Comparison of ENCODE assay signal across 14 mouse cellular contexts in the genomic region with DNA sequence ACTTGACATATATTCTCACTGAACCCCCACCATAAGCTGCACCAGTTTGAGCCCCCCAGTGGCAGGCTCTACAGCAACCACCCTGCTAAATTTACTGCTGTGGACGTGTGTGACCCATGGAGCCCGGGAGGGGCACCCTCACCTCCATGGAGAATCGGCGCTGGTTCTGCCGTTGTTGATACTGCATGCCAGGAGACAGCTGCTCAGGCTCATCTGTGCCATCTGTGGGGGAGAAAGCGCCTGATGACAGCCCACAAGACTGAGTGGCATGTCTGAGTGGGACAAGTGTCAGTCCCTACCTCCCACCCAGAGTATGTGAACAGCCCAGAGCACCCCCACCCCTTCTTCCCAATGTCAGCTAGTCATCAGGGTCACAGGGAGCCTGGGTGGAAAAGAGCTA. TPM values are rescaled to one million over a fixed set of nuclear protein-coding genes. Genes with fewer than 3 reads are reported as not detected.
A peak's percentile ranks its signal among the peaks of the same experiment; 100 is the strongest.
DNase-seq lines count a peak whose midpoint lies in the region; ATAC-seq and TF ChIP-seq lines count a peak whose summit lies in the region.
"Had no signal": no experiment of that assay in that cellular context is flagged by ENCODE, and none has a peak within 500 bp of the region (broad histone marks: within the 10 kb centered on the region; RNA-seq: fewer than 3 reads in every experiment).

No protein-coding gene starts in this region.

- ATAC-seq in hindbrain, postnatal 0 days: peak; percentile 20; the same call in 1 of the 2 replicates
- no peak for ATAC-seq in hindbrain, embryonic 14.5 days (ENCODE audit: low FRiP score)
- ATAC-seq in forebrain, postnatal 0 days: peak; percentile 40; the same call in 1 of the 2 replicates

- no peaks in the 10 kb centered on the region for H3K27me3 ChIP-seq in hindbrain, postnatal 0 days (ENCODE audit: insufficient read depth, low read length)
- no peaks in the 10 kb centered on the region for H3K27me3 ChIP-seq in hindbrain, embryonic 14.5 days (ENCODE audit: control insufficient read depth, insufficient read depth, low read length)
- no peaks in the 10 kb centered on the region for H3K27me3 ChIP-seq in forebrain, postnatal 0 days (ENCODE audit: insufficient read depth, low read length)
- H3K27me3 ChIP-seq in myocyte (ENCODE audit: control insufficient read depth, insufficient read depth, insufficient read length): no peaks in the 10 kb centered on the region
- H3K27me3 ChIP-seq: liver, embryonic 15.5 days; neural tube, embryonic 12.5 days; Patski had no signal

- no peak for TF ChIP-seq POLR2A in myocyte (IDR thresholded peaks at IDR 0.05; ENCODE audit: insufficient read length, low read depth)

- H3K27ac ChIP-seq in hindbrain, postnatal 0 days: no peak overlapping the region
- no peak overlapping the region for H3K27ac ChIP-seq in hindbrain, embryonic 14.5 days
- no peak overlapping the region for H3K27ac ChIP-seq in forebrain, postnatal 0 days (ENCODE audit: low read depth, low read length)
- H3K27ac ChIP-seq: kidney, postnatal 0 days; liver, embryonic 15.5 days; neural tube, embryonic 12.5 days had no signal

- H3ac ChIP-seq in myocyte (ENCODE audit: control insufficient read depth, insufficient read length): no peak overlapping the region

- no peak for DNase-seq in hindbrain, postnatal 0 days (ENCODE audit: low spot score)
- no peak for DNase-seq in hindbrain, embryonic 14.5 days (ENCODE audit: low spot score)
- DNase-seq in right cerebral cortex, postnatal 14 days: peak; percentile 29
- DNase-seq in right cerebral cortex, postnatal 4 days: no peak
- DNase-seq in forebrain, postnatal 0 days: peak; percentile 54
- DNase-seq in urinary bladder, postnatal 14 days (ENCODE audit: low spot score): no peak
- DNase-seq in cerebellum, postnatal 36 days: no peak

- H3K4me3 ChIP-seq in hindbrain, postnatal 0 days (ENCODE audit: low read length): no peak overlapping the region
- H3K4me3 ChIP-seq in hindbrain, embryonic 14.5 days (replicated peaks; ENCODE audit: low read length): no peak overlapping the region
- no peak overlapping the region for H3K4me3 ChIP-seq in forebrain, postnatal 0 days (ENCODE audit: low read depth, low read length)
- no peak overlapping the region for H3K4me3 ChIP-seq in myocyte
- H3K4me3 ChIP-seq: liver, embryonic 15.5 days; neural tube, embryonic 12.5 days had no signal

- H3K4me2 ChIP-seq in hindbrain, postnatal 0 days (ENCODE audit: low read depth, low read length): no peak overlapping the region
- H3K4me2 ChIP-seq in hindbrain, embryonic 14.5 days (replicated peaks): no peak overlapping the region
- H3K4me2 ChIP-seq in forebrain, postnatal 0 days (ENCODE audit: low read depth): no peak overlapping the region
- H3K4me2 ChIP-seq in myocyte (ENCODE audit: low read depth): peak overlapping the region; percentile 44
- H3K4me2 ChIP-seq: liver, embryonic 15.5 days; midbrain, embryonic 11.5 days; neural tube, embryonic 12.5 days had no signal

- WGBS in hindbrain, postnatal 0 days: 70% methylated on average over 6 of the region's 6 CpGs
- WGBS in hindbrain, embryonic 14.5 days: 78% methylated on average over 6 of the region's 6 CpGs
- 63% methylated on average over 6 of the region's 6 CpGs for WGBS in forebrain, postnatal 0 days

- no peak overlapping the region for H3K9ac ChIP-seq in hindbrain, postnatal 0 days (replicated peaks; ENCODE audit: low read length)
- H3K9ac ChIP-seq in hindbrain, embryonic 14.5 days: no peak overlapping the region
- H3K9ac ChIP-seq in forebrain, postnatal 0 days: no peak overlapping the region
- H3K9ac ChIP-seq: liver, embryonic 15.5 days; neural tube, embryonic 12.5 days had no signal

- no peaks in the 10 kb centered on the region for H3K9me3 ChIP-seq in hindbrain, postnatal 0 days (ENCODE audit: low read length)
- H3K9me3 ChIP-seq in hindbrain, embryonic 14.5 days (ENCODE audit: control insufficient read depth, low read length): no peaks in the 10 kb centered on the region
- H3K9me3 ChIP-seq in forebrain, postnatal 0 days (ENCODE audit: low read length): no peaks in the 10 kb centered on the region
- H3K9me3 ChIP-seq: liver, embryonic 15.5 days; neural tube, embryonic 12.5 days had no signal

- TF ChIP-seq CTCF in hindbrain, postnatal 0 days (IDR thresholded peaks at IDR 0.05; ENCODE audit: low read depth): no peak
- no peak for TF ChIP-seq CTCF in forebrain, postnatal 0 days (IDR thresholded peaks at IDR 0.05; ENCODE audit: low read depth)

- H3K36me3 ChIP-seq in hindbrain, postnatal 0 days (ENCODE audit: insufficient read depth, low read length): no peaks in the 10 kb centered on the region
- no peaks in the 10 kb centered on the region for H3K36me3 ChIP-seq in hindbrain, embryonic 14.5 days (replicated peaks; ENCODE audit: control insufficient read depth, insufficient read depth)
- no peaks in the 10 kb centered on the region for H3K36me3 ChIP-seq in forebrain, postnatal 0 days (ENCODE audit: insufficient read depth)
- peaks cover 17% of the 10 kb centered on the region for H3K36me3 ChIP-seq in myocyte (ENCODE audit: control insufficient read depth, insufficient read depth)
- H3K36me3 ChIP-seq: liver, embryonic 15.5 days; neural tube, embryonic 12.5 days had no signal

- peaks cover 22% of the 10 kb centered on the region for H3K79me2 ChIP-seq in myocyte (ENCODE audit: control insufficient read depth, insufficient read depth)

- 0 out of 2 replicates have a peak, but pooled peaks cover 5% of the 10 kb centered on the region for H3K4me1 ChIP-seq in hindbrain, postnatal 0 days (ENCODE audit: insufficient read depth, low read length)
- no peaks in the 10 kb centered on the region; the same call in 1 of the 2 replicates for H3K4me1 ChIP-seq in hindbrain, embryonic 14.5 days (replicated peaks; ENCODE audit: control insufficient read depth, insufficient read depth, low read length)
- H3K4me1 ChIP-seq in forebrain, postnatal 0 days (ENCODE audit: insufficient read depth): no peaks in the 10 kb centered on the region

TF ChIP-seq in myocyte, 11 proteins besides CTCF, POLR2A, EP300 and RAD21:
- TF ChIP-seq POLR2AphosphoS2 (IDR thresholded peaks at IDR 0.05; ENCODE audit: insufficient read length, low read depth) (no peak), CEBPB (IDR thresholded peaks at IDR 0.05; ENCODE audit: insufficient read depth, poor library complexity, severe bottlenecking) (no peak), REST (IDR thresholded peaks at IDR 0.05; ENCODE audit: insufficient read depth, insufficient read length) (no peak), E2F4 (IDR thresholded peaks at IDR 0.05; ENCODE audit: insufficient read depth) (no peak), TCF3 (IDR thresholded peaks at IDR 0.05; ENCODE audit: insufficient read length, low read depth) (peak; percentile 99), MYOD1 (IDR thresholded peaks at IDR 0.05; ENCODE audit: control insufficient read depth in 1 of 3, insufficient read length in 2 of 3, low read depth in 2 of 3) (peak; percentile 98 to 100 (median 100)), MAX (IDR thresholded peaks at IDR 0.05; ENCODE audit: low read depth) (no peak), USF1 (IDR thresholded peaks at IDR 0.05; ENCODE audit: low read depth) (no peak), SRF (IDR thresholded peaks at IDR 0.05; ENCODE audit: control insufficient read depth, insufficient read length, low read depth) (no peak), TCF12 (IDR thresholded peaks at IDR 0.05; ENCODE audit: insufficient read depth, poor library complexity, severe bottlenecking) (peak; percentile 98), MYOG (IDR thresholded peaks at IDR 0.05; ENCODE audit: control insufficient read depth in 1 of 3, insufficient read depth in 1 of 3, insufficient read length in 2 of 3, low read depth in 2 of 3) (peak; percentile 93 to 99 (median 96))
TF ChIP-seq in myocyte: peak in this region for 4.

RNA-seq across cellular contexts. Expression of gene Cdk18, which starts 17.6 kb away (rescaled TPM):
- total RNA-seq in hindbrain, postnatal 0 days (2014; rRNA removed): 2.7 and 4.1 TPM in 2 replicates
- polyA plus RNA-seq in hindbrain, postnatal 0 days (2015; fragmentation: Nextera tagmentation; extraction: Ambion mirVana): 1.0 and 1.6 TPM in 2 replicates
- 0.37 and 0.63 TPM in 2 replicates for polyA plus RNA-seq in hindbrain, embryonic 14.5 days (2014; fragmentation: Nextera tagmentation; extraction: Ambion mirVana)
- 2.6 and 3.2 TPM in 2 replicates for total RNA-seq in forebrain, postnatal 0 days (2014; rRNA removed)
- polyA plus RNA-seq in forebrain, postnatal 0 days (2015; fragmentation: Nextera tagmentation; extraction: Ambion mirVana): 0.70 and 1.2 TPM in 2 replicates
- 33.9 TPM for polyA plus RNA-seq in myocyte (2012; fragmentation: generic; extraction: Trizol)
- total RNA-seq: monocyte, adult 5-6 weeks had no signal

RNA-seq across cellular contexts. Expression of gene Mfsd4a, which starts 54.0 kb away (rescaled TPM):
- total RNA-seq in hindbrain, postnatal 0 days (2014; rRNA removed): 5.8 and 10.2 TPM in 2 replicates
- 8.4 and 9.1 TPM in 2 replicates for polyA plus RNA-seq in hindbrain, postnatal 0 days (2015; fragmentation: Nextera tagmentation; extraction: Ambion mirVana)
- polyA plus RNA-seq in hindbrain, embryonic 14.5 days (2014; fragmentation: Nextera tagmentation; extraction: Ambion mirVana): 9.7 and 10.4 TPM in 2 replicates
- total RNA-seq in forebrain, postnatal 0 days (2014; rRNA removed): 2.8 and 3.2 TPM in 2 replicates
- 4.6 and 8.1 TPM in 2 replicates for polyA plus RNA-seq in forebrain, postnatal 0 days (2015; fragmentation: Nextera tagmentation; extraction: Ambion mirVana)
- 9.6 TPM for polyA plus RNA-seq in myocyte (2012; fragmentation: generic; extraction: Trizol)

Comparison
In these comparisons a context has a peak if more than half of its experiments do, and no peak if none do; other contexts are left out.
1. DNase-seq: peak in right cerebral cortex, postnatal 14 days (single experiment) and forebrain, postnatal 0 days (single experiment); none in hindbrain, postnatal 0 days (single experiment), hindbrain, embryonic 14.5 days (single experiment), right cerebral cortex, postnatal 4 days (single experiment), urinary bladder, postnatal 14 days (single experiment) and cerebellum, postnatal 36 days (0 of 2).
2. RNA of gene Cdk18, which starts 17.6 kb away (polyA plus RNA-seq): 33.9 TPM in myocyte (single experiment); 1.0 to 1.6 TPM in hindbrain, postnatal 0 days, 0.70 to 1.2 TPM in forebrain, postnatal 0 days and 0.37 to 0.63 TPM in hindbrain, embryonic 14.5 days; every median in the first group is over 10 times any median in the second.